Mouse (Mus musculus) natural killer cell, adult 2 months (primary cell): ENCODE data around the gene Rfpl4.
"Not testable (repeated sequence)": the region's sequence is repeated elsewhere in the genome, so short reads cannot be mapped to it uniquely, and the experiment has no call there.

ENCODE experiments used
- DNase-seq, 2 experiments: peaks; one replicate each; pipeline ENCODE4 v3.0.0; 2022; ENCODE audit warnings: low spot score in 2 of 2

Rfpl4 gene

DNA sequence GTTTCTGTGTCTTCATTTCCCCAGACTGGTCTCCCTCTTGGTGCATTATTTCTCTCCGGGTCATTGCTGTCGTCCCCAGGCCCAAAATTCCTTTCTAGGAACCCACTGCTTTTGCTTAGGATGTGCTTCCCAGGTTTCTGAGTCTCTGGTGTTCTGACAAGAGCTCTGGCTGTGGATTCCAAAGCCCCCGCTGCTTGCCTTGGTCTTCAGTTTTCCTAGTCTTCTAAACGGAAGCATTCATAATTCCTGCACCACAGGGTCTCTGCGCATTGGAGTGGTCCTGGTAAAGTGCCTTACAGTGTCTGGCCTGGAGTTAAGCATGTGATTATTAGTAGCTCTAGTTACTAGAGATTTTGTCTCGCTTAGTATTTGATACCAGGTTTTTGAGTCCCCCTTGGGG, 35.9 kb downstream of the Rfpl4 start:
- no peak for DNase-seq

DNA sequence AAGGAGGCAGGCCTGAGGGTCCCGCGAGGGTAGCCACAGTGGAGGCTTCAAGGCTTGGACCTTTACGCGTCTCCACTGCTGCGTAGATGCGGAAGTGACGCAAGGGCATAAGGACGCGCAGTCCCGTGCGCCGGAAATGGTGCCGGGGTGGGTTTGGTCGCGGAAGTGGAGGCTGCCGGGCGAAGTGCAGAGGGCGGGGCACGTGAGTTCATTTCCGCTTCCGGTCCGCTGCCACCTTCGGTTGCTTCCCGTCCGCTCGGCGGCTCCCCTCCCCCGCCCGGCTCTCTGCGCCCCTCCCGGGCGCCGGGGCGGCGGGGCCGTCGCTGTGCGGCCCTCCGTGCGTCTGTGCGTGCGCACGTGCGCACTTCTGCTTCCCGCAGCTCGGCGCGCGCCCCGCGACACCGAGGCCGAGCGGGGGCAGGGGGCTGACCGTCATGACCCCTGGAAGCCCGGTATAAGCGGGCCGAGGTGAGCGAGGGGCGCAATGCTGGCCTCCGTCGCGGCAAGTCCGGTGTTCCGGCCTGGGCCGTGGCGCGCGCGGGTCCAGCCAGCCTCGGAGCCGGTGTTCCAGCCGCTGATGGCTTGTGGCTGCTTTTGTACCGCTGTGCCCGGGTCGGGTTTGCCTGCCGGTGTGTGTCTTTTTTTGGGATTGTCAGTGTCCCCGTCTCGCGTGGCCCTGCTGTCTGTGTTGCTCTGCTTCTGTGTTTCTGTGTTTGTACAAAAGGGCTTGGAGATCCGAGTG, 36.6 kb downstream of the Rfpl4 start, which contains the start of gene Epn1:
Epn1 (plus strand) TSS at position 226 of the 742 bp plus-strand sequence.
- peak; percentile 95 to 97 for DNase-seq

DNA sequence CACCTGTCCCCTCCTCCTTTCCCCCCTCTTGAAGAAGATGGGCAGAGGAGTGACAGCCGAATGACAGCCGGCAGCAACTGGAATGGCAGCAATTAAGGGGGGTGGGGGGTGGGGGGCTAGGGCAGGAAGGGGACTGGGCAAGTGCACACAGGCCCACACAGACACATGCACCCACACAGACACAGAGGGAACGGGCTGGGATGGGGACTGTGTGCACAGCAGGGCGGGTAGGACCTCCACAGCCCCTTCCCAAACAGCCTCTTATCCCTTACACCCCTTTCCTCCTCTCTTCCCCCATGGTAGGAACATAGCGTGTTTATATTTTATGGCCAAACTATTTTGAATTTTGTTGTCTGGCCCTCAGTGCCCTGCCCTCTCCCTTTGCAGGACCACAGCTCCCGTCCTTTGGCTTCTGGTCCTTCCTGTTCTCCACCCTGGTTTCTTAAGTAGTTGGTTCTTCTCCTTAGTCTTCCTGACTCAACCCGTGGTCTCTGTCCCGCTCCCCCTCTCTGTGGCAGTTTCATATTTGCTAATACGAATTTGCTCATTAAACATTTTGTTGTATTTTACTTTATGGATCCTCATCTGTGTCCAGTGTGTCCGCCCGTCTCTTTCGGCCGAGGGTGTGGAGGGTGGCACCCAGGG, 37.3 kb downstream of the Rfpl4 start:
- not testable (repeated sequence) for DNase-seq

DNA sequence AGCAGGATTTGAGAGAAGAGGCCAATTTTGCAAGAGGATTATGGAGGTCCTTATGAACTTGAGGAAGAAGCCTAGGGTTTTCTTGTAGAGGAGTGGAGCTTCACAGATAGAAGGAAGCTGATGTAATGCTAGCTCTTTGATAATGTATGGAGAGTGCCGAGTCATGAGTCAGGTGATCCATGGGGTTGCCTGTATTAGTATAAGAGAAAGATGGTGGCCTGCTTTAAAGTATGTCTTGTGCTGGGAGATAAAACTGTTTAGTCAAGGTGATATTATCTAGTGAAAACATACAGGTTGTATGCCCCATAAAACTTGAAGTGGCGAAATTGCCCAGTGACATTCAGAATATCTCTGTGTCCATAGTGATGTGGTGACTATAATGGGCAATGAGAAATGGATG, 39.8 kb downstream of the Rfpl4 start:
- DNase-seq = no peak

DNA sequence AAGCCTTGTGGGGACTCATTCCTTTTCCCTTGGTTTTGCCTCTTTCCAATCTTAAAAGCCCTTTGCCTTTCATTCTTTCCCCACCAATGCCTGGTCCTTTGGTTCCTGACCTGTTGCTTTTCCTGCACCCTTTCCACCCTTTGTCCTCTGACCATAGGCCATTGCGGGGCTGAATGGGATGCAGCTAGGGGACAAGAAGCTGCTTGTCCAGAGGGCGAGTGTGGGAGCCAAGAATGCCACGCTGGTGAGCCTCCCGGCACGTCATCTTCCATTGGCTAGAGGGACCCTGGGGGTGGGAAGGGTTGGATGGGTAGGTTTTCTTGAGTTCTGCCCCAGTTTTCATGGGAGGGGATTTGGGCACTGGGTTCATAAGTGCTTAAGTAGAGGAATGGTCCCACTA, 41.8 kb downstream of the Rfpl4 start:
- no peak for DNase-seq

DNA sequence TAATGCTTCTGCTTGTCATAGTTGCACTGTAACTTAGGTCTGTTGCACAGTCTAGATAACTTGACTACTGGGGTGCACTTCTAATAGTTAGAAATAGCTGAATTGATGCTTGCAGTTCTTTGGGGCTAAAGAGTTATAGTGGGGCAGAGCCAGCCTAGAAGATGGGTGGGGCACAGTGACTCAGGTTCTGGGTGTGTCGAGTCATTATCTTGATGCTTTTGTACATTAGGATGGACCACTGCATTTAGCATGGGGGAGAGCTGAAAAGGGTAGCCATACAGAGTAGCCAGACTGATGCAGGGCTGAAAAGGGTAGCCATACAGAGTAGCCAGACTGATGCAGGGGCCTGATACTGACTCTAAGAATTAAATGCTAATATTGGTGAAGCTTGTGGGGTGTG, 43.2 kb downstream of the Rfpl4 start:
- DNase-seq = no peak

DNA sequence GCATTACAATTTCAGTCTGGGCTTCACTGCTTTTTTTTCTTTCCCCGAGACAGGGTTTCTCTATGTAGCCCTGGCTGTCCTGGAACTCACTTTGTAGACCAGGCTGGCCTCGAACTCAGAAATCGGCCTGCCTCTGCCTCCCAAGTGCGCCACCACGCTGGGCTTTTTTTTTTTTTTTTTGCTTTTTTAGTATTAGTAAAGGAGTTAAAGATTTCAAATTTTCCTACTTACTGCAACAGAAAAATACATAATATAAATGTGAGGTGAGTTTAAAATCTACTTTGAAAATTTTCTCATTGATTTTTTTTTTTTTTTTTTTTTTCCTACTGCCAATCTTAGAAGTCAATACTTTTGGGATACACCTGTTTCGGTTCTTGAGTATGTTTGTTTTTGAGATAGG, 51.9 kb downstream of the Rfpl4 start:
- DNase-seq = no peak

DNA sequence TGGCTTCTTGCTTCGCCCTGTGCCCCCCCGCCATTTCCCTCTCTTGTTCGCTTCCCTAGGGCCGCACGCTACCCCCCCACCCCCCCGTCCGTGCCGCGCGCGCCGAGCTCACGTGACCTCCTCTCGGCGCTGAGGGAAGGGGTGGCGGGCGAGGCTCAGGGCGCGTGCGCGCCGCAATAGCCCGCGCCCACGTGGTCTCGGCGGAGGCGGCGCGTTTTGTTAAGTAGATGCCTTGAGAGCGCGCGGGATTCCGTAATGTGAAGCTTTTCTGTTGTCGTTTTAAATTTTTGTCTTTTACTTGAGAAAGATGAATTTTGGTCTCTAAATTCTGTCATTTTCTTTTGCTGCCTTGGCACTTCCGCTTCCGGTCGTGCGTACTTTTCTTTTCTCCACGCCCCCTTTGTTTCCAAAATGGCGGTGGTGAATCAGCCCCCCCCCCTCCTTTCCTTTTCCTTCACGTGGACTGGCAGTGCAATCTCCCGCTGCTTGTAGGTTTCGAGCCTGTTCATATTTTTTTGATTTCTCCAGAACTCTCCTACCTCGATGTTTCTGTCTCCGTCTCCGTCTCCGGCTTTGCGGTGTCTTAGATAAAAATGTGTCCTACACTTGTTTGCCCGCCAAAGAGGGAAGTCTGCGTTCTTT, 54.3 kb downstream of the Rfpl4 start:
- peak; percentile 73 to 79 for DNase-seq

DNA sequence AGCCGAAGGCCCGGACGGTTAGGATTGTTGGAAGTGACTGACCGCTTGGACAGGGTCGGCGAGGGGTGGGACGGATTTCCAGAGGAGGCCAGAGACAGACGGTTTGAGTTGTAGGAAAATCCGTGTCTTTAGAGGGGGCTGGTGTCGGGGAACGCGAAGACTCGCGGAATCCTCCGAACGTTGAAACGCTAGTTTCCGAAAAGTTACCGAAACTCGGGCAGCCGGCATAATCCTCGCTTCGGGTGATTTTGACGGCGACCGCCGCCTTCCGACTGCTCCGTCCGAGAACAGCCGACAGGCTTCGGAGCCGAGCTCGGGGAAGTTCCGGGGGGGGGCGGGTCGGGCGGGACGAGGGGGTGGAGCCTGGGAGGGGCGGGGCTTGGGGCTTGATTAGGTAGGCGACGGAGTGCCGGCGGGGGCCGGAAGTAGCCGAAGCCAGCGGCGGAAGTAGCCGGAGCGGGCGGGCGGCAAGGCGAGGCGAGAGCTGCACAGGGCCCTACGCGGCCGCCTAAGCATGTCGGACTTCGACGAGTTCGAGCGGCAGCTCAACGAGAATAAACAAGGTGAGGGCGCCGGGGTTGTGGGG, 54.9 kb downstream of the Rfpl4 start, which contains the start of gene U2af2:
U2af2 (plus strand) TSS at position 370 of the 586 bp plus-strand sequence.
- DNase-seq = peak; percentile 92 to 95

DNA sequence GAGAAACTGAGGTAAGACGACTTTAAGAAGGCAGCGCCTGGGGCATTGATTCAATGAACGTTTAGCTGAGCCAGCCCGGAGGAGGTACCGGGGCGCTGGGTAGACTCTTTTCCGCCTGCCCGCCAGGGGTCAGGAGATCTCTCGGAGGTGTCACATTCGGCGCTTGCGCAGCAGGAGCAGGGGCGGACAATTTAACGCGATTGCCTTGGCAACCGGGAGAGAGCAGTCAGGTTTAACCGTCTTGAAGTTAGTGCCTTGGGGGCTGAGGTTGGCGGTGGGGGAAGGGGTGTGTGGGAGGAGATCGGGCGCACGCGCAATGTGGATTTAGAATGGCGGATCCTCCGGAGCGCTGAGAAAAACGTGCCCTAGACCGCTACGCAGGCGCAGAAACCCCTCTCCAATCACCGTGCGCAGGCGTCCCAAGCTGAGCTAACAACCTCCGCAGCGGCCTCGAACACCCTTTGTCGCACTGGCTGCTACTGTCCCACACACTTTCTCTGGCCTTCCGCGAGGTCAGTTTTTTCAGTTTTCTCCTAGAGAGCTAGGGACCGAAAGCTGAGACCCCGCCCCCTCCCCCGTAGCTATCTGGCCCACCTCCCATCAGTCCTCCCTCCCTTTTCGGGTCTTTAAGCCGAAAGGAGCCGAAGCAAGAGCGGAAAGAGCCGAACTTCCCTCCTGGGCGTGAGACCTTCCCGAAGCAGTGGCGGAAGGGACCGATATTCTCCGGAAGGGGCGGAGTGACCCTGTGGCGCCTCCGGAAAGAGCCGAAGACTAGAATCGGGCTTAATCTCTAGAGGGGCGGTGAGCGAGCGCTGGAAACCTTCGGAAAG, 55.6 kb downstream of the Rfpl4 start:
- DNase-seq = peak; percentile 98

DNA sequence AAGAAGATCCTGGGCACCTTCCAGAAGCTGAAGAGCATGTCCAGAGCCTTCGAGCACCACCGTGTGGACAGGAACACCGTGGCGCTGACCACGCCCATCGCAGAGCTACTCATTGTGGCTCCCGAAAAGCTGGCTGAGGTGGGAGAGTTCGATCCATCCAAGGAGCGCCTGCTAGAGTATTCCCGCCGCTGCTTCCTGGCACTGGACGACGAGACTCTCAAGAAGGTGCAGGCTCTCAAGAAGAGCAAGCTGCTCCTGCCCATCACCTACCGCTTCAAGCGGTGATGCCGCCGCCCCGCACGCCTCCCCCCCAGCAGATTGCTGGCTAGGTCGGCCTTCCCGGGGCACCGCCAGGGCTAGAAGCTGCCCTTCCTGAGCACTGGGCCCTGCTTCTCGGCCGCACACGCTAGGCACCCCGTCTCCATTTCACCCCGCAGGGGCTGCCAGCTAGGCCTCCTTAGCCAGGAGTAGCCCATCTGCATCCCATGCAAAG, 56.5 kb downstream of the Rfpl4 start:
- peak; percentile 64 to 65 for DNase-seq
